Mouse (Mus musculus) bone marrow, adult 2 months (tissue): ENCODE results near the gene Zfp790.

ENCODE experiments used
- CTCF ChIP-seq: fragments of 200-500 bp; IDR thresholded peaks from 2 replicates; pipeline ENCODE4 v1.5.1; 2011; ENCODE audit warnings: low read length, control low read depth; ENCODE audit not compliant: control insufficient read depth, insufficient read depth
- POLR2A ChIP-seq: fragments of 200-500 bp; IDR thresholded peaks from 2 replicates; pipeline ENCODE4 v1.6.1; 2011; ENCODE audit warnings: low read depth, mild to moderate bottlenecking, control low read depth, low read length, borderline replicate concordance; ENCODE audit not compliant: control insufficient read depth

DNA sequence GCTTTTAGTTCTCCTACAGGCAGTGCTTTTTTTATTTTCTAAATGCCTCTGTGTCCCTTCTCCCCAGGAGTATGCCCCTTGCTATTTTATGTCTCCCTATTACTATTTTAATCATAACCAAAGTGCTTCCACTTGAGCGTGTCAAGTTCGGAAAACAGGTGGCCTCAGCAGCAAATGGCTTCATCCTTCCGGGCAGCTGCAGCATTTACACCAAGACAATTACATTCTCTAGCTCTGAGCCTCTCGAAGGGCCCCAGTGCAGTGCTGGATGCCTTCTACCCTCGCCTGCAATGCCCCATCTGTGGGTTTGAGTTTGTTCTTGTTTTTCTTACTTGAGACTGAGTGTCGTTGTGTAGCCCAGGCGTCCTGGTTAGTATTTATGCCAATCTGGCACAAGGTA is 42.4 kb upstream of the Zfp790 start:
- no peak for TF ChIP-seq CTCF
- TF ChIP-seq POLR2A = no peak
